Mouse (Mus musculus): ENCODE measurements at regions not wholly inside any gene's neighbourhood (a gene's known extent, or its start where the extent isn't known, plus 50 kb on each side); places are given as distances from the start of the nearest gene placed in this dataset.

- Histone ChIP-seq H3K27ac (ENCODE audit: low read depth, low read length) (no peak overlapping the region), H3K9me3 (ENCODE audit: control insufficient read depth, low read length) (no peaks in the 10 kb centered on the region), H3K27me3 (ENCODE audit: control insufficient read depth, insufficient read depth, low read length) (no peaks in the 10 kb centered on the region), H3K4me3 (ENCODE audit: low read depth, low read length) (no peak overlapping the region), H3K9ac (ENCODE audit: low read length) (no peak overlapping the region), H3K4me2 (ENCODE audit: low read depth, low read length, severe bottlenecking) (no peak overlapping the region), H3K4me1 (replicated peaks; ENCODE audit: control insufficient read depth, insufficient read depth, low read length) (no peaks in the 10 kb centered on the region), H3K36me3 (ENCODE audit: control insufficient read depth, insufficient read depth, low read length) (no peaks in the 10 kb centered on the region)
- ATAC-seq (replicated peaks; ENCODE audit: low FRiP score) (no peak), DNase-seq (ENCODE audit: low spot score) (no peak)
- WGBS = 86% methylated on average over 3 of the region's 3 CpGs
Observed at GRCm38 (mm10) chr14:85160396-85160795, 717.0 kb downstream of the Pcdh17 start.

DNA sequence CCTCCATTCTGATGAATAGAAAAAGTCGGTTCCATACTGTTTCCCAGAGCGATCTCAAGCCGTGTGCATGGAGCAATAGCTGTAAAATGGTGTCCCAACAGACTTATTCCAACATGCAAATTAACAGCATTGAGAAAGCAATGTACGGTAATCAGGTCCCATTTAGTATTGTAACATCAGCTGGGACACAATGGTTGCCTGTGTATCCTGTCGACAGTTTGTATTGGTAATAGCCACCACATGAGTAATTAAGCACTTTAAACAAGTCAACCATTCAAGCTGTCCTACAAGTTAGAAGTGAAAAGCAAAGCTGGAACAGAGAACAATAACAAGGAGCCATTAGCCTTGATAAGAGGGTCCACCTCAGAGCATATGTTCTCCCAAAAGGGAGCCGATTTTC, 743.4 kb downstream of the Pcdh17 start:
- no peak overlapping the region for H3K9ac ChIP-seq (ENCODE audit: low read length)
- no peaks in the 10 kb centered on the region for H3K4me1 ChIP-seq (replicated peaks; ENCODE audit: control insufficient read depth, insufficient read depth, low read length)
- no peak overlapping the region for H3K4me3 ChIP-seq (ENCODE audit: low read depth, low read length)
- H3K27me3 ChIP-seq (ENCODE audit: control insufficient read depth, insufficient read depth, low read length) = no peaks in the 10 kb centered on the region
- no peaks in the 10 kb centered on the region for H3K36me3 ChIP-seq (ENCODE audit: control insufficient read depth, insufficient read depth, low read length)
- ATAC-seq (replicated peaks; ENCODE audit: low FRiP score) (0 out of 2 replicates have a peak, but pooled peaks have one; percentile 33), DNase-seq (ENCODE audit: low spot score) (no peak)
- no peak overlapping the region for H3K4me2 ChIP-seq (ENCODE audit: low read depth, low read length, severe bottlenecking)
- 70% methylated on average over 6 of the region's 6 CpGs for WGBS
- no peak overlapping the region for H3K27ac ChIP-seq (ENCODE audit: low read depth, low read length)
- H3K9me3 ChIP-seq (ENCODE audit: control insufficient read depth, low read length) = no peaks in the 10 kb centered on the region

- Histone ChIP-seq H3K9me3 (ENCODE audit: control insufficient read depth, low read length) (no peaks in the 10 kb centered on the region), H3K27ac (ENCODE audit: low read depth, low read length) (no peak overlapping the region), H3K4me3 (ENCODE audit: low read depth, low read length) (no peak overlapping the region), H3K27me3 (ENCODE audit: control insufficient read depth, insufficient read depth, low read length) (no peaks in the 10 kb centered on the region), H3K4me1 (replicated peaks; ENCODE audit: control insufficient read depth, insufficient read depth, low read length) (no peaks in the 10 kb centered on the region), H3K36me3 (ENCODE audit: control insufficient read depth, insufficient read depth, low read length) (no peaks in the 10 kb centered on the region), H3K4me2 (ENCODE audit: low read depth, low read length, severe bottlenecking) (no peak overlapping the region), H3K9ac (ENCODE audit: low read length) (no peak overlapping the region)
- ATAC-seq (replicated peaks; ENCODE audit: low FRiP score) (peak; percentile 97), DNase-seq (ENCODE audit: low spot score) (no peak)
- WGBS = 56% methylated on average over 2 of the region's 2 CpGs
Observed at GRCm38 (mm10) chr14:85204069-85204468, 760.7 kb downstream of the Pcdh17 start.

- Histone ChIP-seq H3K9ac (ENCODE audit: low read length) (no peak overlapping the region), H3K9me3 (ENCODE audit: control insufficient read depth, low read length) (no peaks in the 10 kb centered on the region), H3K4me2 (ENCODE audit: low read depth, low read length, severe bottlenecking) (no peak overlapping the region), H3K27ac (ENCODE audit: low read depth, low read length) (no peak overlapping the region), H3K4me3 (ENCODE audit: low read depth, low read length) (no peak overlapping the region), H3K4me1 (replicated peaks; ENCODE audit: control insufficient read depth, insufficient read depth, low read length) (no peaks in the 10 kb centered on the region), H3K27me3 (ENCODE audit: control insufficient read depth, insufficient read depth, low read length) (no peaks in the 10 kb centered on the region), H3K36me3 (ENCODE audit: control insufficient read depth, insufficient read depth, low read length) (no peaks in the 10 kb centered on the region)
- no peak for ATAC-seq (replicated peaks; ENCODE audit: low FRiP score)
- DNase-seq (ENCODE audit: low spot score) = no peak
- WGBS = 90% methylated on average over 1 of the region's 1 CpGs
Observed at GRCm38 (mm10) chr14:85208383-85208782, 765.0 kb downstream of the Pcdh17 start.

DNA sequence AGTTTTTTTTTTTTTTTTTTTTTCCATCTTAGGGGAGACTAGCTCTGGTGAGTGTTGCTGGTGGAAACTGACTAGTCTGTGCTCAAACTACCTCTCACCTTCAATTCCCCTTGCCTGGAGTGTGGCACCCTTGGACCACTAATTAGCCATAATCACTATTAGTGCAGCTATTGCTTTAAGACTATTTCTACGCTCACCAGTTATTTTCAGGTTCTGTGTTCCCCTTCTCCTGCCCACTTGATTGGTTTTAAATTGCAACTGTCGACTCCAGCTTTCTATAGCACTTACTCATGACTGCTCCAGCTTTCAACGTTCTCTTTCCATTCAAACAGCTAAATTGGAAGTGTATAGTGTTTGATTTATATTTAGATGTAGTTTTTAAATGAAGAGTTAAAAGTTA, 771.7 kb downstream of the Pcdh17 start:
- ATAC-seq (replicated peaks; ENCODE audit: low FRiP score) (no peak), DNase-seq (ENCODE audit: low spot score) (no peak)
- H3K27me3 ChIP-seq (ENCODE audit: control insufficient read depth, insufficient read depth, low read length) = no peaks in the 10 kb centered on the region
- WGBS = 43% methylated on average over 3 of the region's 3 CpGs
- no peak overlapping the region for H3K4me2 ChIP-seq (ENCODE audit: low read depth, low read length, severe bottlenecking)
- no peak overlapping the region for H3K27ac ChIP-seq (ENCODE audit: low read depth, low read length)
- H3K9ac ChIP-seq (ENCODE audit: low read length) = no peak overlapping the region
- no peak overlapping the region for H3K4me3 ChIP-seq (ENCODE audit: low read depth, low read length)
- no peaks in the 10 kb centered on the region for H3K4me1 ChIP-seq (replicated peaks; ENCODE audit: control insufficient read depth, insufficient read depth, low read length)
- no peaks in the 10 kb centered on the region for H3K9me3 ChIP-seq (ENCODE audit: control insufficient read depth, low read length)
- H3K36me3 ChIP-seq (ENCODE audit: control insufficient read depth, insufficient read depth, low read length) = no peaks in the 10 kb centered on the region

All from forebrain, embryonic 11.5 days (tissue).